Mouse (Mus musculus): ENCODE results near the gene Rps28. TPM values are rescaled to one million over a fixed set of nuclear protein-coding genes. Genes with fewer than 3 reads are reported as not detected.

Gene Rps28
- polyA plus RNA-seq, 1 experiment from 2014 or later: 534 TPM

DNA sequence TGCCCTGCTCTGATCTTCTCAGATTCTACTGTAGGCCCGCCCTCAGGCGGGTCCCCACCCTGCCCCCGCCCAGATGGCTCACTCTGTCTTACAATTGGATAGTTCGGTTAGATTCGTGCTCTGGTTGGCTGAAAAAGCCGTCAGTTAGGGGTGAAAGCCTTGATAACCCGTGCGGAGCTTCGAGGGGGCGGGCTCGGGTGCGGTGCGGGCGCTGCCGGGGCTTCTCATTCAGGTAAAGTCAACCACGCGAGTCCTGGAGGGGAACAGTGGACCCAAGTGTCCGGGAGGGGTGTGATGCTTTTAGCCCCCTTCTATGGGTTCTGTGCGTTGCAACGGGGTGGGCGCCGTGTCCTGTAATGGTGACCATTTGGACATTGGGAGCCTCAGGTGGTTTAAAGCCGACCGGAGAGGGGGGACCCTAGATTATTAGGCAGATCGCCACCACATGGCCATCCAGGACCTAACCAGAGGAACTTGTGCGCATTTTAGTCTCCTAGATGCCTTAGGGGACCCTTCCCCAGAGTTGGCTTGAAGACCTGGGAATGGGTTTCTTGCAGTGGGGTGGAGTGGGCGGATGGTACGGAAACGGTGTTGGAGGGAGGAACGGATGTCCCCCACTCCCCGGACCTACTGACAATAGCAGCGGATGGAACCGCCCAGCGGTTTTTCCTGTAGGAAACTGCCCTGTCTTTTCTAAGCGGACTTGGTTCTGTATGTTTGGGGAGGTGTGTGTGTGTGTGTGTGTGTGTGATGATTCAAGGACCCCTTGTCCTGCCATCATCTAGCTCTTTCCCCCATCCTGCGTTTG is 13.8 kb downstream of the Rps28 start, which contains the start of gene Kank3:
Kank3 (plus strand) TSS at position 186 of the 808 bp plus-strand sequence.
- peak within 1 kb of the TSS; percentile 88 for H3K4me2 ChIP-seq
- WGBS: under 1% methylated on average over 36 of the region's 36 CpGs
- peaks cover 13% of the 10 kb centered on the region for H3K27me3 ChIP-seq (replicated peaks)
- H3K4me3 ChIP-seq (replicated peaks): peak within 1 kb of the TSS; percentile 53
- no peaks in the 10 kb centered on the region for H3K9me3 ChIP-seq (replicated peaks)
- H3K9ac ChIP-seq (replicated peaks): peak within 1 kb of the TSS; percentile 56
- ATAC-seq (ENCODE audit: low FRiP score): peak; percentile 99
- H3K4me1 ChIP-seq: peaks cover 9% of the 10 kb centered on the region
- H3K36me3 ChIP-seq: no peaks in the 10 kb centered on the region
- 0 out of 2 replicates have a peak within 1 kb of the TSS, but pooled peaks have one; percentile 39 for H3K27ac ChIP-seq (replicated peaks)

GRCm38 (mm10) chr17:33808192-33808591 is 16.2 kb downstream of the Rps28 start:
- Histone ChIP-seq H3K9ac (replicated peaks) (no peak overlapping the region), H3K4me2 (no peak overlapping the region), H3K27ac (replicated peaks) (no peak overlapping the region), H3K4me1 (peaks cover 9% of the 10 kb centered on the region), H3K9me3 (replicated peaks) (no peaks in the 10 kb centered on the region), H3K36me3 (no peaks in the 10 kb centered on the region), H3K27me3 (replicated peaks) (peaks cover 13% of the 10 kb centered on the region), H3K4me3 (replicated peaks) (no peak overlapping the region)
- 45% methylated on average over 10 of the region's 10 CpGs for WGBS
- ATAC-seq (ENCODE audit: low FRiP score): no peak

GRCm38 (mm10) chr17:33807181-33807888 is 17.0 kb downstream of the Rps28 start:
- Histone ChIP-seq H3K36me3 (no peaks in the 10 kb centered on the region), H3K27ac (replicated peaks) (no peak overlapping the region), H3K27me3 (replicated peaks) (peaks cover 11% of the 10 kb centered on the region), H3K4me3 (replicated peaks) (no peak overlapping the region), H3K4me2 (no peak overlapping the region), H3K4me1 (peaks cover 9% of the 10 kb centered on the region), H3K9me3 (replicated peaks) (no peaks in the 10 kb centered on the region), H3K9ac (replicated peaks) (no peak overlapping the region)
- WGBS: 62% methylated on average over 9 of the region's 9 CpGs
- no peak for ATAC-seq (ENCODE audit: low FRiP score)

GRCm38 (mm10) chr17:33804745-33805144 is 19.6 kb downstream of the Rps28 start:
- H3K9ac ChIP-seq (replicated peaks): no peak overlapping the region
- WGBS: 60% methylated on average over 1 of the region's 1 CpGs
- H3K4me3 ChIP-seq (replicated peaks): no peak overlapping the region
- H3K4me1 ChIP-seq: no peaks in the 10 kb centered on the region
- no peak overlapping the region for H3K4me2 ChIP-seq
- peaks cover 3% of the 10 kb centered on the region for H3K27me3 ChIP-seq (replicated peaks)
- H3K27ac ChIP-seq (replicated peaks): no peak overlapping the region
- no peak for ATAC-seq (ENCODE audit: low FRiP score)
- no peaks in the 10 kb centered on the region for H3K9me3 ChIP-seq (replicated peaks)
- H3K36me3 ChIP-seq: no peaks in the 10 kb centered on the region

GRCm38 (mm10) chr17:33804205-33804604 is 20.2 kb downstream of the Rps28 start:
- Histone ChIP-seq H3K4me1 (no peaks in the 10 kb centered on the region), H3K4me2 (no peak overlapping the region), H3K27ac (replicated peaks) (no peak overlapping the region), H3K27me3 (replicated peaks) (peaks cover 3% of the 10 kb centered on the region), H3K9ac (replicated peaks) (no peak overlapping the region), H3K9me3 (replicated peaks) (no peaks in the 10 kb centered on the region), H3K36me3 (no peaks in the 10 kb centered on the region), H3K4me3 (replicated peaks) (no peak overlapping the region)
- no peak for ATAC-seq (ENCODE audit: low FRiP score)
- 63% methylated on average over 4 of the region's 4 CpGs for WGBS

DNA sequence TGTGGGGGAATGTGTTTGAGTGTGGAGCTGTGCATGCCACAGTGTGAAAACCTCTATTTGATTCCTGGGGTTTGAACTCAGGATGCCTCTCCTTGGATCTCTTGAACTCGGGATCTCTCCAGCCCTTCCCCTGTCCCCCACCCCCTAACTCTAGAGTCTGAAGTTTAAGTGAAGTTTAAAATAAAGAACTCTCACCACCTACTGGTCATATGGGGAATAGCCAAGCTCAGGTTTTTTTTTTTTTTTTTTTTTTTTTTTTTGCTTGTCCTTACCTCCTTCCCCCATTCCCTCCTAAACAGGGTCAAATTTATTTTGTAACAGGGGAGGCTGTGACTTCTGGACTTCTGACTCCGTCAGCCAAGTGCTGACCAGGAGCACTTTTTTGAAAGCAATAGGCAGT is 22.1 kb downstream of the Rps28 start:
- WGBS: 6% methylated on average over 2 of the region's 2 CpGs
- Histone ChIP-seq H3K4me3 (replicated peaks) (no peak overlapping the region), H3K27ac (replicated peaks) (no peak overlapping the region), H3K27me3 (replicated peaks) (no peaks in the 10 kb centered on the region; the same call in 1 of the 2 replicates), H3K4me1 (no peaks in the 10 kb centered on the region), H3K4me2 (no peak overlapping the region), H3K9me3 (replicated peaks) (no peaks in the 10 kb centered on the region), H3K36me3 (no peaks in the 10 kb centered on the region), H3K9ac (replicated peaks) (no peak overlapping the region)
- no peak for ATAC-seq (ENCODE audit: low FRiP score)

DNA sequence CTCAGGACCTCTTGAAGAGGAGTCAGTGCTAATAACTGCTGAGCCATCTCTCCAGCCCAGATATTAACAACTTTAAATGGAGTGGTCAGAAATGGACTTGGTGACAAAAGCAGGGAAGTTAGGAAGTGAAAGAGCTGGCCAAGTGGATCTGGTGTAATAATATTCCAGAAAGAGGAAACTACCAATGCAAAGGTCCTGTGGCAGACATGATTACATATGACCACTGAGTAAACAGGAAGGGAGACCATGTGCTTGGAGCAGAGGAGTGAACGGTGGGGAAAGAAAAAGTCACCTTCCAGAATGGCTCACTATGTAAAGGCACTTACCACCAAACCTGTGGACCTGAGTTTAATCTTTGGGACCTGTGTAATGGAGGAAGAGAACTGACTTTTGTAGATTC is 25.1 kb downstream of the Rps28 start:
- no peaks in the 10 kb centered on the region for H3K4me1 ChIP-seq
- no peak for ATAC-seq (ENCODE audit: low FRiP score)
- H3K4me2 ChIP-seq: no peak overlapping the region
- H3K27me3 ChIP-seq (replicated peaks): no peaks in the 10 kb centered on the region
- H3K9me3 ChIP-seq (replicated peaks): no peaks in the 10 kb centered on the region
- 59% methylated on average over 1 of the region's 1 CpGs for WGBS
- no peak overlapping the region for H3K9ac ChIP-seq (replicated peaks)
- H3K36me3 ChIP-seq: no peaks in the 10 kb centered on the region
- H3K27ac ChIP-seq (replicated peaks): no peak overlapping the region
- H3K4me3 ChIP-seq (replicated peaks): no peak overlapping the region

GRCm38 (mm10) chr17:33798306-33798705 is 26.1 kb downstream of the Rps28 start:
- Histone ChIP-seq H3K4me2 (no peak overlapping the region), H3K27ac (replicated peaks) (no peak overlapping the region), H3K4me3 (replicated peaks) (no peak overlapping the region), H3K9me3 (replicated peaks) (no peaks in the 10 kb centered on the region), H3K27me3 (replicated peaks) (no peaks in the 10 kb centered on the region), H3K36me3 (no peaks in the 10 kb centered on the region), H3K4me1 (no peaks in the 10 kb centered on the region), H3K9ac (replicated peaks) (no peak overlapping the region)
- WGBS: 61% methylated on average over 3 of the region's 3 CpGs
- ATAC-seq (ENCODE audit: low FRiP score): no peak

DNA sequence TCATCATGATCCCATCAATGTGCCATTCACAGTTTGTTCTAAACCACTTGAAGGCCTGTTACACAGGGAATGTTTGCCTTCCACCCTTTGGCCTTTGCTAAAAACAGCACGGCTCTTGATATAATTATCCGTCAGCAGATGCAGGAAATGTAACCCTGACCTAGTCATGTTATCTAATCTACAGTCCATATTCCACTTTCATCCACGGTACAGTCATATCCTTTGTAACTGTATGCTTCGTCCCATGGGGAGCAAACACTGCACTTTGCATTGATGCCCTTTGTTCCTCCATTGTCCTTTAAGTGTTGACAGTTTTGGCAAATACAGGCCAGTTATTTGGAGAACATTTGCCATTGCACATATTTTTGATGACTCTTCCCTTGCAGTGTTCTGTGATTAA is 35.6 kb downstream of the Rps28 start:
- Histone ChIP-seq H3K4me1 (no peaks in the 10 kb centered on the region), H3K27ac (replicated peaks) (no peak overlapping the region), H3K4me3 (replicated peaks) (no peak overlapping the region), H3K9ac (replicated peaks) (no peak overlapping the region), H3K4me2 (no peak overlapping the region), H3K36me3 (no peaks in the 10 kb centered on the region), H3K9me3 (replicated peaks) (no peaks in the 10 kb centered on the region), H3K27me3 (replicated peaks) (no peaks in the 10 kb centered on the region)
- ATAC-seq (ENCODE audit: low FRiP score): no peak
- WGBS: 80% methylated on average over 4 of the region's 4 CpGs

- no peak overlapping the region for H3K4me2 ChIP-seq
- peaks cover 3% of the 10 kb centered on the region; the same call in 1 of the 2 replicates for H3K27me3 ChIP-seq (replicated peaks)
- no peak overlapping the region for H3K27ac ChIP-seq (replicated peaks)
- no peak overlapping the region for H3K4me3 ChIP-seq (replicated peaks)
- H3K4me1 ChIP-seq: peaks cover 15% of the 10 kb centered on the region
- ATAC-seq (ENCODE audit: low FRiP score): no peak
- WGBS: 86% methylated on average over 18 of the region's 18 CpGs
- no peak overlapping the region for H3K9ac ChIP-seq (replicated peaks)
- no peaks in the 10 kb centered on the region for H3K9me3 ChIP-seq (replicated peaks)
- no peaks in the 10 kb centered on the region for H3K36me3 ChIP-seq
Measured at GRCm38 (mm10) chr17:33786375-33786774, 38.0 kb downstream of the Rps28 start.

DNA sequence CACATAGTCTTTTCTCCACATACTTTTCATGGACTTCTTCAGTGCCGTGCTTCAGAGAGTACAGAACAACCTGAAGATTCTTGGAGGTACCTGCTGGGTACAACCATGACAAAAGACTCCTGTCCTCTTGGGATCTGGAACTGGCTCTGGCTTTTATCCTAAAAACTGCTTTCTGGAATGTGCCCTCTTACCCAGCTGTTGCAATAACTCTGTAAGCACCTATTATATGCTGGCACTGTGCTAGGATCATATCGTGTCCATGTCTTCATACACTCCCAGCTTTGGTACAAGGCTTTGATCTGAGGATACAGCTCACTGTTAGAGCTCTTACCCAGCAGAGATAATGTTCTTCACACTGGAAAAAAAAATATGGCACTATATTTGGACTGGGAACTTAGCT is 39.4 kb downstream of the Rps28 start:
- no peak for ATAC-seq (ENCODE audit: low FRiP score)
- no peaks in the 10 kb centered on the region for H3K36me3 ChIP-seq
- peaks cover 3% of the 10 kb centered on the region; the same call in 1 of the 2 replicates for H3K27me3 ChIP-seq (replicated peaks)
- no peak overlapping the region for H3K4me2 ChIP-seq
- peaks cover 22% of the 10 kb centered on the region for H3K4me1 ChIP-seq
- H3K4me3 ChIP-seq (replicated peaks): no peak overlapping the region
- H3K9ac ChIP-seq (replicated peaks): no peak overlapping the region
- WGBS: 86% methylated on average over 2 of the region's 2 CpGs
- H3K27ac ChIP-seq (replicated peaks): no peak overlapping the region
- H3K9me3 ChIP-seq (replicated peaks): no peaks in the 10 kb centered on the region

- ATAC-seq (ENCODE audit: low FRiP score): no peak
- no peak overlapping the region for H3K27ac ChIP-seq (replicated peaks)
Measured at GRCm38 (mm10) chr17:33783408-33783807, 41.0 kb downstream of the Rps28 start.

More at GRCm38 (mm10) chr17:33783408-33783807, 41.0 kb downstream of the Rps28 start:
- Histone ChIP-seq H3K9ac (replicated peaks) (no peak overlapping the region), H3K4me3 (replicated peaks) (no peak overlapping the region), H3K9me3 (replicated peaks) (no peaks in the 10 kb centered on the region), H3K27me3 (replicated peaks) (peaks cover 3% of the 10 kb centered on the region; the same call in 1 of the 2 replicates), H3K4me2 (no peak overlapping the region), H3K4me1 (peaks cover 28% of the 10 kb centered on the region), H3K36me3 (no peaks in the 10 kb centered on the region)

Measured in neural tube, embryonic 15.5 days (tissue).